Mouse (Mus musculus): Measurements from ENCODE around the gene Hoxc5.

GRCm38 (mm10) chr15:103053210-103053609 is 86.0 kb downstream of the Hoxc5 start:
- TF ChIP-seq CTCF (IDR thresholded peaks at IDR 0.05; ENCODE audit: low read depth) (no peak), EP300 (IDR thresholded peaks at IDR 0.05; ENCODE audit: low read depth) (no peak)

Measured in liver, postnatal 0 days (tissue).